Mouse (Mus musculus) stomach, postnatal 0 days (tissue): ENCODE measurements at regions not wholly inside any gene's neighbourhood (a gene's known extent, or its start where the extent isn't known, plus 50 kb on each side); places are given as distances from the start of the nearest gene placed in this dataset.

ENCODE experiments used
- ATAC-seq: fragments of 200-750 bp; cut with Nextera tagmentation; 2 replicates; pipeline ENCODE4 v1.8.0; 2017; ENCODE audit not compliant: low FRiP score, low TSS enrichment
- DNase-seq: peaks from one replicate; pipeline ENCODE4 v3.0.0-alpha.2; 2016; ENCODE audit warnings: low spot score
- H3K27ac ChIP-seq: fragments of 300-500 bp; sonication (generic); replicated peaks from 2 replicates; pipeline ENCODE4 v1.5.1; 2014; ENCODE audit warnings: mild to moderate bottlenecking, control low read depth
- H3K27me3 ChIP-seq: fragments of 300-500 bp; sonication (generic); 2 replicates; pipeline ENCODE4 v1.6.1; 2014; ENCODE audit warnings: low read length; ENCODE audit not compliant: control insufficient read depth, insufficient read depth
- H3K36me3 ChIP-seq: fragments of 300-500 bp; sonication (generic); 2 replicates; pipeline ENCODE4 v1.6.1; 2014; ENCODE audit warnings: low read length, mixed read lengths; ENCODE audit not compliant: control insufficient read depth, insufficient read depth
- H3K4me1 ChIP-seq: fragments of 300-500 bp; sonication (generic); replicated peaks from 2 replicates; pipeline ENCODE4 v1.6.1; 2014; ENCODE audit warnings: antibody characterized with exemption; ENCODE audit not compliant: control insufficient read depth, insufficient read depth
- H3K4me2 ChIP-seq: fragments of 300-500 bp; sonication (generic); replicated peaks from 2 replicates; pipeline ENCODE4 v1.6.1; 2014; ENCODE audit warnings: low read depth, mild to moderate bottlenecking, control low read depth, moderate library complexity
- H3K4me3 ChIP-seq: fragments of 300-500 bp; sonication (generic); 2 replicates; pipeline ENCODE4 v1.5.1; 2014; ENCODE audit warnings: low read depth, low read length, control low read depth
- H3K9ac ChIP-seq: fragments of 300-500 bp; sonication (generic); 2 replicates; pipeline ENCODE4 v1.6.1; 2014; ENCODE audit warnings: mild to moderate bottlenecking, low read length, control low read depth, mixed read lengths
- H3K9me3 ChIP-seq: fragments of 300-500 bp; sonication (generic); 2 replicates; pipeline ENCODE4 v1.6.1; 2016; ENCODE audit warnings: low read length; ENCODE audit not compliant: control insufficient read depth
- CTCF ChIP-seq: IDR thresholded peaks from 2 replicates; pipeline ENCODE4 v1.5.1; 2016; ENCODE audit warnings: antibody characterized with exemption, low read depth, mild to moderate bottlenecking, moderate library complexity
- EP300 ChIP-seq: optimal IDR thresholded peaks from 2 replicates; pipeline ENCODE3; 2016; ENCODE audit warnings: antibody characterized with exemption
- WGBS: fragments of 180-500 bp; shearing (Covaris S2); extraction: QIAGEN DNeasy Blood & Tissue Kit; methylation state at CpG from one replicate; pipeline ENCODE4 v1.1.7; 2014; 5-methylcytosine and 5-hydroxymethylcytosine counted together

DNA sequence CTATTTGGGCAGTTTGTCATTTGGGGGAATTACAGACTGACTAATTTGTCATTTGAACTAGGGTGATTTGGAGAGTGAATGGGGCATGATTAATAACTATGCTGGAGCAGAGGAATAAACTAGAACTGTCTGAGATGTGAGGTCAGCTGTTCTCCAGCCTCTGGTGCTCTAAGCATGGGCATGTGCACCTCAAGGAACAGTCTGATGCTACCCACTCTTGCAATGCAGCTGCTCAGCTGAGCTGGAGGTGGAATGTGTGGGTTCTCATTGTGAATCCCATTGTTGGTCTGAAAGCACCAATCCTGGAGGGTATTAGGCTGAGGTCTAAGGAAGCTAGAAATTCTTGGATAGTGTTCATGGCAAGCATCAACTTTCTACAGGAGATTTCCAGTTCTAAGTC lies 192.8 kb upstream of the Slc30a5 start:
- H3K36me3 ChIP-seq = no peaks in the 10 kb centered on the region
- H3K4me3 ChIP-seq = no peak overlapping the region
- H3K27me3 ChIP-seq = no peaks in the 10 kb centered on the region
- no peaks in the 10 kb centered on the region for H3K4me1 ChIP-seq
- no peak overlapping the region for H3K4me2 ChIP-seq
- H3K9me3 ChIP-seq = no peaks in the 10 kb centered on the region
- H3K27ac ChIP-seq = no peak overlapping the region
- no peak for DNase-seq
- no peak for ATAC-seq
- no peak for TF ChIP-seq CTCF
- TF ChIP-seq EP300 = no peak
- no peak overlapping the region for H3K9ac ChIP-seq

DNA sequence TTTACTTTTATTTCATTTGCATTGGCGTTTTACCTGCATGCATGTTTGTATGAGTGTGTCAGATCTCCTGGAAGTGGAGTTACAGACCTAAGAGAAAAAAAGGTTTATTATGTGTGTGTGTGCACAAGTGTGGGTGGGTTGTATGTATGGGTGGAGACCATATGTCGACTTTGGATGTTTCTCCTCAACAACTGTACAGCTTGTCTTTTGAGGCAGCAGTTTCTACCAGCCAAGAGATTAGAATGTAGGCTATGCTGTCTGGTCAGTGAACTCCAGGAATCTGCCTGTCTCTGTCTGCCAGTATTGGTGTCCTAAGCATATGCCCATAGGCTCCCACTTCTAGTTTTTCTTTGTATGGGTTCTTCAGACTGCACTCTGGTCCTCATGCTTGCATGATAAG lies 192.3 kb upstream of the Slc30a5 start:
- peak; percentile 1 for DNase-seq
- TF ChIP-seq EP300 = no peak
- no peak for TF ChIP-seq CTCF

DNA sequence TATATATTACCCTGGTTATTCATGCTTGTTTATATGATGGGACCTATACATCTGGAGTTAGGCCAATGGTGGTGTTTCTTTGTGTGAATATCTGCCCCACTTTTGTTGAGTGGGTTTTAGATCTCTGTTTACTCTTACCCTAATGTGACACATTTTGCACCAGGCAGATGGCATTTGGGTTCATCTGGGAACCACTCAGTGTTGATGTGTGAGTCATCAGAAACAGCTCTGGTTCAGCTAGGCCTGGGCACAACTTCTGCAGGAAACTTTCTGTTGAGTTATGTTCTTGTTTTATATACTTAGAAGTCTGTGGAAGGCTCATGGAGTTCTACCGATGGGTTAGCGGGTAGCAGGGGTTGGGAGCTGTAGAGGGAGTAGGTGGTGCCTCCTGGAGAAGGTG lies 191.7 kb upstream of the Slc30a5 start:
- no peak overlapping the region for H3K9ac ChIP-seq
- no peaks in the 10 kb centered on the region for H3K4me1 ChIP-seq
- H3K9me3 ChIP-seq = no peaks in the 10 kb centered on the region
- 83% methylated on average over 2 of the region's 2 CpGs for WGBS
- H3K4me2 ChIP-seq = no peak overlapping the region
- no peaks in the 10 kb centered on the region for H3K27me3 ChIP-seq
- no peak overlapping the region for H3K4me3 ChIP-seq
- TF ChIP-seq EP300 (no peak), CTCF (no peak)
- H3K27ac ChIP-seq = no peak overlapping the region
- DNase-seq = no peak
- no peak for ATAC-seq
- no peaks in the 10 kb centered on the region for H3K36me3 ChIP-seq

More for the DNA sequence above, 192.3 kb upstream of the Slc30a5 start:
- no peak for ATAC-seq
- no peaks in the 10 kb centered on the region for H3K27me3 ChIP-seq
- H3K4me2 ChIP-seq = no peak overlapping the region
- no peak overlapping the region for H3K4me3 ChIP-seq
- WGBS = 37% methylated on average over 2 of the region's 2 CpGs
- H3K9ac ChIP-seq = no peak overlapping the region
- H3K36me3 ChIP-seq = no peaks in the 10 kb centered on the region
- H3K27ac ChIP-seq = no peak overlapping the region
- H3K4me1 ChIP-seq = no peaks in the 10 kb centered on the region
- no peaks in the 10 kb centered on the region for H3K9me3 ChIP-seq

DNA sequence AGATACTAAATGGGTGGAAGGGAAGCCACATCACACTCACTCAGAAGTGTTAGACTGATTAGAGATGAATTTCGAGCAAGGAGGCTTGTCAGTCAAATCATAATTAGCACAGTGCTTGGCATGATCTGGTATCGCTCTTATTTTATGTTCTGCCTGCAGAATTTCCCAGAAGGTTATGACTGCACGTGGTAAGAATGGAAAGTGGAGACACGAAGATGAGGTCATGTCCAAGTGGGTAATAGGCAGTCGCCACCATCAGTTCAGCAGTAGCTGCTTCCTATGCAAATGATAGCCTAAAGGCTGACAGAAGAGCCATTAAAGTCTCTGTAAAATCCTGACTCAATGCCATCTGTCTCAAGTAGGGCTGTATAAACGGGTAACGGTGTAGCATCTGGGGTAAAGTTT lies 186.0 kb upstream of the Slc30a5 start:
- DNase-seq = no peak
- H3K27me3 ChIP-seq = no peaks in the 10 kb centered on the region
- TF ChIP-seq EP300 (no peak), CTCF (no peak)
- no peak overlapping the region for H3K27ac ChIP-seq
- H3K9ac ChIP-seq = no peak overlapping the region
- no peak for ATAC-seq
- no peaks in the 10 kb centered on the region for H3K4me1 ChIP-seq
- 72% methylated on average over 7 of the region's 7 CpGs for WGBS
- no peak overlapping the region for H3K4me3 ChIP-seq
- no peaks in the 10 kb centered on the region for H3K36me3 ChIP-seq
- no peak overlapping the region for H3K4me2 ChIP-seq
- no peaks in the 10 kb centered on the region for H3K9me3 ChIP-seq

DNA sequence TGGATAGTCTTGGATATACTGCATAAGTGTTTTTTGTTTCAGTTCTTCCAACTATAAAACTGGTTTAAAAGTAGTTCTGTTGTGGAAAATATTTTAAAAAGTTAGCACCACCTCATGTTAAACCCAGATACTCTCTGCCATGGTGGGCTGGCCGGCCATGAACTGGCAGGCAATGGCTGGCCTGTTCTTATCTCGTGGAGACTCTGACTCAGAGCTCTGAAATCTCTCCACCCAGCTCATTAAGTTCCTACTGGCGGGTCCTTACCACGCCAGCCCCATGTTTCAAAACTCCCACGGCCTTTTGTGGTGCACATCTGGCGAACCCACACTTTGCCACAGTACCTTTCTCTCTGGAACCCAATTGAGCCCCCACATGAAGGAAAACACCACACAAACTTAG lies 183.8 kb upstream of the Slc30a5 start:
- H3K4me3 ChIP-seq = no peak overlapping the region
- TF ChIP-seq CTCF = no peak
- no peak for TF ChIP-seq EP300
- H3K36me3 ChIP-seq = no peaks in the 10 kb centered on the region
- H3K4me1 ChIP-seq = no peaks in the 10 kb centered on the region
- no peaks in the 10 kb centered on the region for H3K9me3 ChIP-seq
- WGBS = 54% methylated on average over 6 of the region's 6 CpGs
- H3K4me2 ChIP-seq = no peak overlapping the region
- H3K27ac ChIP-seq = no peak overlapping the region
- DNase-seq = peak; percentile 22
- no peak overlapping the region for H3K9ac ChIP-seq
- no peaks in the 10 kb centered on the region for H3K27me3 ChIP-seq
- ATAC-seq = no peak

DNA sequence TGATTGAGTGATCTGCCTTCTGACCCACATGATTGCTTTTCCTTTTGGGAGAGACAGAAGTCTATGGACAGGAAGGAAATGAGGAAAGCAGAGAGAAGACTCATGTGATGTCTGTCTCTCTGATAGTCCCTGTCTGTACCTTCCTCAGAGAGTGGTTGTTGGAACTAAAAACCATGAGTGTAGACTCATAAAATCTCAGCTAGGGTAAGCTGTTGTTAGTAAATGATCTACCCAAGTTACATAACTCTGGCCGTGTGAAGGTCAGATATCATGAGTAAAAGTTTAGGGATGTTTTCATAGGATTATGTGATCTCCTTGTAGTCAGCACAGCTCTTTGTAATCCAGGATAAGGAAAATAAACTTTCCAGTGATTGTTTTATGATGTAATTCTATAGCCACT lies 183.0 kb upstream of the Slc30a5 start:
- Histone ChIP-seq H3K27ac (peak overlapping the region; percentile 5; the same call in 1 of the 2 replicates), H3K9ac (no peak overlapping the region), H3K27me3 (no peaks in the 10 kb centered on the region), H3K4me2 (no peak overlapping the region), H3K4me3 (no peak overlapping the region), H3K4me1 (no peaks in the 10 kb centered on the region), H3K9me3 (no peaks in the 10 kb centered on the region), H3K36me3 (no peaks in the 10 kb centered on the region)
- ATAC-seq (0 out of 2 replicates have a peak, but pooled peaks have one; percentile 42), DNase-seq (no peak)
- no peak for TF ChIP-seq EP300
- no peak for TF ChIP-seq CTCF
- 32% methylated on average over 1 of the region's 1 CpGs for WGBS
